Mouse (Mus musculus): ENCODE measurements around the gene Srpk1.

GRCm38 (mm10) chr17:28571868-28572267 lies 50.6 kb downstream of the Srpk1 start:
- TF ChIP-seq TCF12 (IDR thresholded peaks at IDR 0.05; ENCODE audit: low read depth, low read length) (no peak), EP300 (IDR thresholded peaks at IDR 0.05; ENCODE audit: low read length) (no peak), POLR2A (IDR thresholded peaks at IDR 0.05; ENCODE audit: low read depth, low read length) (no peak), UBTF (IDR thresholded peaks at IDR 0.05; ENCODE audit: low read depth, low read length) (no peak), BHLHE40 (IDR thresholded peaks at IDR 0.05; ENCODE audit: low read depth, low read length) (no peak), CTCF (conservative IDR thresholded peaks at IDR 0.05 in 1 of 2, IDR thresholded peaks at IDR 0.05 in 1 of 2; ENCODE audit: low read depth in 2 of 2, low read length in 2 of 2) (no peak), USF2 (conservative IDR thresholded peaks at IDR 0.05; ENCODE audit: low read depth, low read length) (no peak), CHD1 (IDR thresholded peaks at IDR 0.05; ENCODE audit: low read depth, low read length) (no peak), GABPA (IDR thresholded peaks at IDR 0.05; ENCODE audit: insufficient replicate concordance, low read depth, low read length) (no peak), POLR2AphosphoS2 (IDR thresholded peaks at IDR 0.05; ENCODE audit: low read depth, low read length) (no peak), ZC3H11A (IDR thresholded peaks at IDR 0.05; ENCODE audit: low read depth, low read length) (no peak), MAZ (IDR thresholded peaks at IDR 0.05; ENCODE audit: low read depth, low read length) (no peak), MXI1 (IDR thresholded peaks at IDR 0.05; ENCODE audit: low read depth, low read length) (no peak)
